Mouse (Mus musculus): ENCODE measurements at regions not wholly inside any gene's neighbourhood (a gene's known extent, or its start where the extent isn't known, plus 50 kb on each side); places are given as distances from the start of the nearest gene placed in this dataset.

GRCm38 (mm10) chr10:97332639-97333038 lies 146.8 kb upstream of the Dcn start:
- Histone ChIP-seq H3K4me3 (ENCODE audit: insufficient read depth in 1 of 2, low read depth in 2 of 2, low read length in 2 of 2) (no peak overlapping the region), H3K4me2 (ENCODE audit: low read depth) (no peak overlapping the region), H3K9ac (replicated peaks) (no peak overlapping the region), H3K27ac (no peak overlapping the region), H3K27me3 (ENCODE audit: control insufficient read depth, insufficient read depth, low read length) (no peaks in the 10 kb centered on the region), H3K36me3 (replicated peaks; ENCODE audit: control insufficient read depth, insufficient read depth, low read depth) (no peaks in the 10 kb centered on the region), H3K4me1 (replicated peaks; ENCODE audit: control insufficient read depth in 2 of 2, insufficient read depth in 2 of 2, low read length in 1 of 2) (no peaks in the 10 kb centered on the region), H3K9me3 (ENCODE audit: control insufficient read depth, low read length) (no peaks in the 10 kb centered on the region)
- 55% methylated on average over 2 of the region's 2 CpGs for WGBS (ENCODE audit: insufficient replicate concordance)
- TF ChIP-seq EP300 (IDR thresholded peaks at IDR 0.05; ENCODE audit: low read depth) (no peak), CTCF (IDR thresholded peaks at IDR 0.05; ENCODE audit: low read depth) (no peak)
- DNase-seq (ENCODE audit: low read depth in 3 of 3, low spot score in 3 of 3) (no peak), ATAC-seq (ENCODE audit: insufficient read depth) (no peak)

- no peak overlapping the region for H3K4me2 ChIP-seq (ENCODE audit: low read depth)
- H3K27ac ChIP-seq: no peak overlapping the region
- H3K4me1 ChIP-seq (replicated peaks; ENCODE audit: control insufficient read depth in 2 of 2, insufficient read depth in 2 of 2, low read length in 1 of 2): no peaks in the 10 kb centered on the region
- DNase-seq (ENCODE audit: low read depth in 3 of 3, low spot score in 3 of 3) (no peak), ATAC-seq (ENCODE audit: insufficient read depth) (no peak)
- TF ChIP-seq EP300 (IDR thresholded peaks at IDR 0.05; ENCODE audit: low read depth) (no peak), CTCF (IDR thresholded peaks at IDR 0.05; ENCODE audit: low read depth) (no peak)
- H3K9ac ChIP-seq (replicated peaks): no peak overlapping the region
- no peaks in the 10 kb centered on the region for H3K27me3 ChIP-seq (ENCODE audit: control insufficient read depth, insufficient read depth, low read length)
- H3K9me3 ChIP-seq (ENCODE audit: control insufficient read depth, low read length): no peaks in the 10 kb centered on the region
- no peaks in the 10 kb centered on the region for H3K36me3 ChIP-seq (replicated peaks; ENCODE audit: control insufficient read depth, insufficient read depth, low read depth)
- H3K4me3 ChIP-seq (ENCODE audit: insufficient read depth in 1 of 2, low read depth in 2 of 2, low read length in 2 of 2): no peak overlapping the region
Observed at GRCm38 (mm10) chr10:97334044-97334443, 145.4 kb upstream of the Dcn start.

- H3K36me3 ChIP-seq (replicated peaks; ENCODE audit: control insufficient read depth, insufficient read depth, low read depth): no peaks in the 10 kb centered on the region
- H3K4me2 ChIP-seq (ENCODE audit: low read depth): no peak overlapping the region
- H3K4me3 ChIP-seq (ENCODE audit: insufficient read depth in 1 of 2, low read depth in 2 of 2, low read length in 2 of 2): no peak overlapping the region
- H3K9me3 ChIP-seq (ENCODE audit: control insufficient read depth, low read length): no peaks in the 10 kb centered on the region
- ATAC-seq (ENCODE audit: insufficient read depth): no peak
- no peak overlapping the region for H3K9ac ChIP-seq (replicated peaks)
- no peak for DNase-seq (ENCODE audit: low read depth in 3 of 3, low spot score in 3 of 3)
- no peak for TF ChIP-seq EP300 (IDR thresholded peaks at IDR 0.05; ENCODE audit: low read depth)
- no peak for TF ChIP-seq CTCF (IDR thresholded peaks at IDR 0.05; ENCODE audit: low read depth)
- WGBS (ENCODE audit: insufficient replicate concordance): 50% methylated on average over 9 of the region's 9 CpGs
- H3K4me1 ChIP-seq (replicated peaks; ENCODE audit: control insufficient read depth in 2 of 2, insufficient read depth in 2 of 2, low read length in 1 of 2): no peaks in the 10 kb centered on the region
- H3K27ac ChIP-seq: no peak overlapping the region
- no peaks in the 10 kb centered on the region for H3K27me3 ChIP-seq (ENCODE audit: control insufficient read depth, insufficient read depth, low read length)
Observed at GRCm38 (mm10) chr10:97334606-97335150, 144.7 kb upstream of the Dcn start.

- Histone ChIP-seq H3K27ac (no peak overlapping the region), H3K36me3 (replicated peaks; ENCODE audit: control insufficient read depth, insufficient read depth, low read depth) (no peaks in the 10 kb centered on the region), H3K4me3 (ENCODE audit: insufficient read depth in 1 of 2, low read depth in 2 of 2, low read length in 2 of 2) (no peak overlapping the region), H3K27me3 (ENCODE audit: control insufficient read depth, insufficient read depth, low read length) (no peaks in the 10 kb centered on the region), H3K4me2 (ENCODE audit: low read depth) (no peak overlapping the region), H3K4me1 (replicated peaks; ENCODE audit: control insufficient read depth in 2 of 2, insufficient read depth in 2 of 2, low read length in 1 of 2) (no peaks in the 10 kb centered on the region), H3K9me3 (ENCODE audit: control insufficient read depth, low read length) (no peaks in the 10 kb centered on the region), H3K9ac (replicated peaks) (no peak overlapping the region)
- TF ChIP-seq EP300 (IDR thresholded peaks at IDR 0.05; ENCODE audit: low read depth): no peak
- TF ChIP-seq CTCF (IDR thresholded peaks at IDR 0.05; ENCODE audit: low read depth): no peak
- DNase-seq (ENCODE audit: low read depth in 3 of 3, low spot score in 3 of 3) (no peak), ATAC-seq (ENCODE audit: insufficient read depth) (no peak)
- 62% methylated on average over 6 of the region's 6 CpGs for WGBS (ENCODE audit: insufficient replicate concordance)
Observed at GRCm38 (mm10) chr10:97338033-97338692, 141.2 kb upstream of the Dcn start.

- TF ChIP-seq CTCF (IDR thresholded peaks at IDR 0.05; ENCODE audit: low read depth) (peak; percentile 40; the same call in 1 of the 2 replicates), EP300 (IDR thresholded peaks at IDR 0.05; ENCODE audit: low read depth) (no peak)
- Histone ChIP-seq H3K4me1 (replicated peaks; ENCODE audit: control insufficient read depth in 2 of 2, insufficient read depth in 2 of 2, low read length in 1 of 2) (no peaks in the 10 kb centered on the region), H3K27ac (no peak overlapping the region), H3K36me3 (replicated peaks; ENCODE audit: control insufficient read depth, insufficient read depth, low read depth) (no peaks in the 10 kb centered on the region), H3K9me3 (ENCODE audit: control insufficient read depth, low read length) (no peaks in the 10 kb centered on the region), H3K9ac (replicated peaks) (no peak overlapping the region), H3K4me2 (ENCODE audit: low read depth) (no peak overlapping the region), H3K27me3 (ENCODE audit: control insufficient read depth, insufficient read depth, low read length) (no peaks in the 10 kb centered on the region), H3K4me3 (ENCODE audit: insufficient read depth in 1 of 2, low read depth in 2 of 2, low read length in 2 of 2) (no peak overlapping the region)
- ATAC-seq (ENCODE audit: insufficient read depth) (no peak), DNase-seq (ENCODE audit: low read depth in 3 of 3, low spot score in 3 of 3) (no peak)
- 39% methylated on average over 11 of the region's 11 CpGs for WGBS (ENCODE audit: insufficient replicate concordance)
Observed at GRCm38 (mm10) chr10:97339866-97340706, 139.3 kb upstream of the Dcn start.

Data from liver, embryonic 14.5 days (tissue).